Comparison of ENCODE assay signal across 8 mouse cellular contexts in genomic region chrX:50569087-50569486, GRCm38 (mm10).
DNase-seq lines count a peak whose midpoint lies in the region; ATAC-seq and TF ChIP-seq lines count a peak whose summit lies in the region.
"Had no signal": no experiment of that assay in that cellular context is flagged by ENCODE, and none has a peak within 500 bp of the region (broad histone marks: within the 10 kb centered on the region; RNA-seq: fewer than 3 reads in every experiment).

No protein-coding gene starts in this region.

- no peaks in the 10 kb centered on the region for H3K27me3 ChIP-seq in intestine, postnatal 0 days (replicated peaks; ENCODE audit: control insufficient read depth, insufficient read depth, low read length)
- no peaks in the 10 kb centered on the region for H3K27me3 ChIP-seq in intestine, embryonic 16.5 days (replicated peaks; ENCODE audit: control insufficient read depth, insufficient read depth, low read length)
- no peaks in the 10 kb centered on the region for H3K27me3 ChIP-seq in E14TG2a.4 (ENCODE audit: insufficient read depth, low read length)
- H3K27me3 ChIP-seq in ES-Bruce4 (ENCODE audit: control insufficient read depth, insufficient read depth, low read length, poor library complexity, severe bottlenecking): no peaks in the 10 kb centered on the region
- H3K27me3 ChIP-seq in midbrain, embryonic 10.5 days (ENCODE audit: low read depth, poor library complexity, severe bottlenecking): no peaks in the 10 kb centered on the region

- no peak for TF ChIP-seq POLR2A in ES-Bruce4 (IDR thresholded peaks at IDR 0.05; ENCODE audit: insufficient read depth, low read length)

- no peak for ATAC-seq in intestine, postnatal 0 days
- ATAC-seq in intestine, embryonic 16.5 days: no peak

- H3K4me3 ChIP-seq in intestine, postnatal 0 days (ENCODE audit: low read depth, low read length): no peak overlapping the region
- H3K4me3 ChIP-seq in intestine, embryonic 16.5 days (ENCODE audit: low read length): no peak overlapping the region
- H3K4me3 ChIP-seq in E14TG2a.4 (replicated peaks; ENCODE audit: low read length): no peak overlapping the region
- no peak overlapping the region for H3K4me3 ChIP-seq in ES-Bruce4 (ENCODE audit: low read depth, low read length)
- no peak overlapping the region for H3K4me3 ChIP-seq in midbrain, embryonic 10.5 days
- H3K4me3 ChIP-seq: layer of hippocampus, adult 2 months had no signal

- WGBS in intestine, postnatal 0 days: 58% methylated on average over 6 of the region's 6 CpGs
- 73% methylated on average over 6 of the region's 6 CpGs for WGBS in intestine, embryonic 16.5 days
- WGBS in midbrain, embryonic 10.5 days: 58% methylated on average over 6 of the region's 6 CpGs

- no peak overlapping the region for H3K9ac ChIP-seq in intestine, postnatal 0 days (ENCODE audit: low read depth, low read length)
- no peak overlapping the region for H3K9ac ChIP-seq in intestine, embryonic 16.5 days (ENCODE audit: low read depth, low read length)
- no peak overlapping the region for H3K9ac ChIP-seq in ES-Bruce4 (ENCODE audit: low read depth, poor library complexity, severe bottlenecking)

- peak; percentile 66 for TF ChIP-seq CTCF in intestine, postnatal 0 days (IDR thresholded peaks at IDR 0.05; ENCODE audit: low read depth)
- peak; percentile 14; the same call in 1 of the 2 replicates for TF ChIP-seq CTCF in E14TG2a.4 (conservative IDR thresholded peaks at IDR 0.05; ENCODE audit: low read length)
- peak; percentile 18 for TF ChIP-seq CTCF in ES-Bruce4 (IDR thresholded peaks at IDR 0.05; ENCODE audit: low read depth, low read length)

- H3K36me3 ChIP-seq in intestine, postnatal 0 days (ENCODE audit: control insufficient read depth, insufficient read depth): no peaks in the 10 kb centered on the region
- no peaks in the 10 kb centered on the region for H3K36me3 ChIP-seq in intestine, embryonic 16.5 days (ENCODE audit: control insufficient read depth, insufficient read depth, low read length)
- H3K36me3 ChIP-seq in E14TG2a.4 (ENCODE audit: insufficient read depth, low read length): peaks cover 83% of the 10 kb centered on the region
- H3K36me3 ChIP-seq in ES-Bruce4 (ENCODE audit: control insufficient read depth, insufficient read depth, low read length, poor library complexity, severe bottlenecking): peaks cover 18% of the 10 kb centered on the region
- H3K36me3 ChIP-seq in midbrain, embryonic 10.5 days: peaks cover 48% of the 10 kb centered on the region

- peak; percentile 43 for DNase-seq in gastrocnemius, postnatal 25 days
- no peak for DNase-seq in c-Kit-positive CD71-positive TER-119-positive erythroid progenitor cells, embryonic 14.5 days (ENCODE audit: low spot score)
- no peak for DNase-seq in midbrain, embryonic 10.5 days (ENCODE audit: low spot score)

- no peak overlapping the region for H3K4me2 ChIP-seq in intestine, postnatal 0 days (replicated peaks; ENCODE audit: low read depth)
- no peak overlapping the region for H3K4me2 ChIP-seq in intestine, embryonic 16.5 days (ENCODE audit: low read depth, low read length)

- no peak for TF ChIP-seq EP300 in ES-Bruce4 (IDR thresholded peaks at IDR 0.05; ENCODE audit: insufficient read depth, low read depth, low read length)

- H3K27ac ChIP-seq in intestine, postnatal 0 days (ENCODE audit: low read depth, low read length): no peak overlapping the region
- no peak overlapping the region for H3K27ac ChIP-seq in intestine, embryonic 16.5 days (ENCODE audit: low read length)
- H3K27ac ChIP-seq in ES-Bruce4 (ENCODE audit: insufficient read depth, low read length): 0 out of 2 replicates have a peak overlapping the region, but pooled peaks have one; percentile 19
- no peak overlapping the region for H3K27ac ChIP-seq in midbrain, embryonic 10.5 days (replicated peaks)
- H3K27ac ChIP-seq: layer of hippocampus, adult 2 months had no signal

- no peaks in the 10 kb centered on the region for H3K4me1 ChIP-seq in intestine, postnatal 0 days (replicated peaks; ENCODE audit: control insufficient read depth, insufficient read depth, low read length)
- no peaks in the 10 kb centered on the region for H3K4me1 ChIP-seq in intestine, embryonic 16.5 days (ENCODE audit: control insufficient read depth, insufficient read depth, low read length)
- H3K4me1 ChIP-seq in E14TG2a.4 (replicated peaks; ENCODE audit: low read depth, low read length): no peaks in the 10 kb centered on the region
- no peaks in the 10 kb centered on the region for H3K4me1 ChIP-seq in ES-Bruce4 (ENCODE audit: control insufficient read depth, insufficient read depth, low read length)
- H3K4me1 ChIP-seq in midbrain, embryonic 10.5 days: no peaks in the 10 kb centered on the region

- H3K9me3 ChIP-seq in intestine, postnatal 0 days (ENCODE audit: control insufficient read depth): no peaks in the 10 kb centered on the region
- H3K9me3 ChIP-seq in intestine, embryonic 16.5 days (ENCODE audit: control insufficient read depth, low read length): no peaks in the 10 kb centered on the region
- no peaks in the 10 kb centered on the region for H3K9me3 ChIP-seq in E14TG2a.4 (ENCODE audit: low read length)
- no peaks in the 10 kb centered on the region for H3K9me3 ChIP-seq in ES-Bruce4 (replicated peaks; ENCODE audit: control insufficient read depth, insufficient read depth, low read length, poor library complexity, severe bottlenecking)
- no peaks in the 10 kb centered on the region for H3K9me3 ChIP-seq in midbrain, embryonic 10.5 days (replicated peaks)

Comparison
In these comparisons a context has a peak if more than half of its experiments do, and no peak if none do; other contexts are left out.
1. CTCF ChIP-seq: peak in every context shown above with its lines; median percentile 66 in intestine, postnatal 0 days; 18 in ES-Bruce4; 14 in E14TG2a.4.